Mouse (Mus musculus): ENCODE data around the gene Itpkb.

- TF ChIP-seq CTCF (IDR thresholded peaks at IDR 0.05; ENCODE audit: control insufficient read depth, insufficient read depth, low read length) (no peak), POLR2A (IDR thresholded peaks at IDR 0.05; ENCODE audit: borderline replicate concordance, control insufficient read depth, low read depth, low read length) (no peak)
Observed at GRCm38 (mm10) chr1:180312286-180312685, 18.0 kb upstream of the Itpkb start.
